Mouse (Mus musculus): ENCODE results near the gene Mrrf. TPM values are rescaled to one million over a fixed set of nuclear protein-coding genes. Genes with fewer than 3 reads are reported as not detected.
A peak's percentile ranks its signal among the peaks of the same experiment; 100 is the strongest.
"Not testable (repeated sequence)": the region's sequence is repeated elsewhere in the genome, so short reads cannot be mapped to it uniquely, and the experiment has no call there.

Gene Mrrf
- total and polyA plus RNA-seq, 2 experiments from 2014 or later, result 14.0 to 21.9 TPM

GRCm38 (mm10) chr2:36184192-36184591 lies 48.0 kb downstream of the Mrrf start:
- no peak overlapping the region for H3K27ac ChIP-seq (ENCODE audit: low read depth, low read length)
- H3K4me1 ChIP-seq (ENCODE audit: insufficient read depth), result no peaks in the 10 kb centered on the region; the same call in 1 of the 2 replicates
- no peak overlapping the region for H3K4me3 ChIP-seq (ENCODE audit: low read depth, low read length)
- 97% methylated on average over 2 of the region's 2 CpGs for whole genome bisulfite sequencing
- H3K27me3 ChIP-seq (ENCODE audit: insufficient read depth, low read length), result no peaks in the 10 kb centered on the region
- DNase-seq (no peak), ATAC-seq (no peak)
- H3K9ac ChIP-seq, result no peak overlapping the region
- no peaks in the 10 kb centered on the region for H3K9me3 ChIP-seq (ENCODE audit: low read length)
- H3K4me2 ChIP-seq (ENCODE audit: low read depth), result no peak overlapping the region
- H3K36me3 ChIP-seq (ENCODE audit: insufficient read depth), result no peaks in the 10 kb centered on the region
- TF ChIP-seq CTCF (IDR thresholded peaks at IDR 0.05; ENCODE audit: low read depth), result no peak

DNA sequence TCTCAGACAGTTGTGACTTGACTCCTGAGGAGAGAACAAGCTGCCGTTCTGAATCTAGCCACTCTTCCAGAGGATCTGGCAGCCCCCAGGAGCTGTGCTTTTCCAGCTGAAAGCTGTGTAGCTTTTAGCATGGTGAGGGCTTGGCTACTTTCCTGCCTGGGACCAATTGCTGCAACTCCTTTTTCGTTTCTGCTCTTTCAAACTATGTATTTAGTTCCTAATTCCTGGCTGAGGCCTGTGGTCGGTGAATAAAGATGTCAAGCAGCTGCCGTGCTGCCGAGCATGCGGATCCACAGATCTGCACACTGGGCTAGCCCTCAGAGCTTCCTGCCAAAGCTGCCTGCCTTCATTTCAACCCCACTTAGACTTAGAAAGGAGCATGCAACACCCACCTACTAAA lies 48.7 kb downstream of the Mrrf start:
- H3K4me2 ChIP-seq (ENCODE audit: low read depth), result no peak overlapping the region
- no peak overlapping the region for H3K4me3 ChIP-seq (ENCODE audit: low read depth, low read length)
- H3K9me3 ChIP-seq (ENCODE audit: low read length), result no peaks in the 10 kb centered on the region
- H3K27ac ChIP-seq (ENCODE audit: low read depth, low read length), result no peak overlapping the region
- DNase-seq (no peak), ATAC-seq (peak; percentile 34)
- 0 out of 2 replicates have a peak overlapping the region, but pooled peaks have one; percentile 2 for H3K9ac ChIP-seq
- no peaks in the 10 kb centered on the region; the same call in 1 of the 2 replicates for H3K36me3 ChIP-seq (ENCODE audit: insufficient read depth)
- no peaks in the 10 kb centered on the region; the same call in 1 of the 2 replicates for H3K4me1 ChIP-seq (ENCODE audit: insufficient read depth)
- 62% methylated on average over 6 of the region's 6 CpGs for WGBS
- no peaks in the 10 kb centered on the region for H3K27me3 ChIP-seq (ENCODE audit: insufficient read depth, low read length)
- TF ChIP-seq CTCF (IDR thresholded peaks at IDR 0.05; ENCODE audit: low read depth), result no peak

GRCm38 (mm10) chr2:36189200-36189599 lies 53.0 kb downstream of the Mrrf start:
- H3K27ac ChIP-seq (ENCODE audit: low read depth, low read length); H3K4me3 ChIP-seq (ENCODE audit: low read depth, low read length); H3K27me3 ChIP-seq (ENCODE audit: insufficient read depth, low read length); DNase-seq; ATAC-seq; H3K4me1 ChIP-seq (ENCODE audit: insufficient read depth); H3K9me3 ChIP-seq (ENCODE audit: low read length); H3K36me3 ChIP-seq (ENCODE audit: insufficient read depth); H3K9ac ChIP-seq; H3K4me2 ChIP-seq (ENCODE audit: low read depth): not testable (repeated sequence)
- WGBS, result 82% methylated on average over 6 of the region's 6 CpGs

- ATAC-seq (no peak), DNase-seq (no peak)
- no peaks in the 10 kb centered on the region for H3K27me3 ChIP-seq (ENCODE audit: insufficient read depth, low read length)
- no peaks in the 10 kb centered on the region for H3K9me3 ChIP-seq (ENCODE audit: low read length)
- peaks cover 7% of the 10 kb centered on the region; the same call in 1 of the 2 replicates for H3K36me3 ChIP-seq (ENCODE audit: insufficient read depth)
- H3K27ac ChIP-seq (ENCODE audit: low read depth, low read length), result no peak overlapping the region
- no peak overlapping the region for H3K4me2 ChIP-seq (ENCODE audit: low read depth)
- H3K9ac ChIP-seq, result no peak overlapping the region
- no peaks in the 10 kb centered on the region for H3K4me1 ChIP-seq (ENCODE audit: insufficient read depth)
- TF ChIP-seq CTCF (IDR thresholded peaks at IDR 0.05; ENCODE audit: low read depth), result no peak
- 55% methylated on average over 12 of the region's 12 CpGs for WGBS
- no peak overlapping the region for H3K4me3 ChIP-seq (ENCODE audit: low read depth, low read length)
These were observed 55.1 kb downstream of the Mrrf start for GRCm38 (mm10) chr2:36191098-36191941.

DNA sequence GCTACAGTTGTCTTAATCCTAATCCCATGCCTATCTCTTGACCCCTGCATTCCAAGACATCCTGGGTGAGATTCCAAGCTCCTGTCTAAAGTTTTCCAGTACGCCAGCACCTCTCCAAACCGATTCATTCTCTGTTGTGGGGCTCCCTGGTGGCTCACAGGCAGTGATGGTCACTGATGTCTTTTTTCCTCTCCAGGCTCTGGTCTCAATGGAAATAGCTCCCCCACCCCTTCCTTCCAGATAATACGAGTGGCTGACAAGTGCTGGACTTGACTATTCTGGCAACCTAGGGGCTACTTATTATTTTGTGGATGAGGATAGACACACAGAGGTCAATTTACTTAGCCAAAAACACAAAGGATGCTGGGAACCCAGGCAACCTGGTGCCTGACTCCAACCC lies 60.8 kb downstream of the Mrrf start:
- H3K9ac ChIP-seq, result no peak overlapping the region
- H3K4me2 ChIP-seq (ENCODE audit: low read depth), result no peak overlapping the region
- no peak for DNase-seq
- 69% methylated on average over 3 of the region's 3 CpGs for WGBS
- no peak overlapping the region for H3K27ac ChIP-seq (ENCODE audit: low read depth, low read length)
- no peaks in the 10 kb centered on the region for H3K36me3 ChIP-seq (ENCODE audit: insufficient read depth)
- H3K4me1 ChIP-seq (ENCODE audit: insufficient read depth), result peaks cover 12% of the 10 kb centered on the region
- H3K9me3 ChIP-seq (ENCODE audit: low read length), result no peaks in the 10 kb centered on the region
- no peak for ATAC-seq
- H3K27me3 ChIP-seq (ENCODE audit: insufficient read depth, low read length), result no peaks in the 10 kb centered on the region
- TF ChIP-seq CTCF (IDR thresholded peaks at IDR 0.05; ENCODE audit: low read depth), result no peak
- no peak overlapping the region for H3K4me3 ChIP-seq (ENCODE audit: low read depth, low read length)

GRCm38 (mm10) chr2:36197919-36198881 lies 62.0 kb downstream of the Mrrf start:
- DNase-seq, result peak; percentile 65
- Histone ChIP-seq H3K9ac (0 out of 2 replicates have a peak overlapping the region, but pooled peaks have one; percentile 10), H3K9me3 (ENCODE audit: low read length) (no peaks in the 10 kb centered on the region), H3K36me3 (ENCODE audit: insufficient read depth) (no peaks in the 10 kb centered on the region), H3K4me1 (ENCODE audit: insufficient read depth) (peaks cover 16% of the 10 kb centered on the region), H3K4me3 (ENCODE audit: low read depth, low read length) (peak overlapping the region; percentile 7; the same call in 1 of the 2 replicates), H3K27ac (ENCODE audit: low read depth, low read length) (peak overlapping the region; percentile 42), H3K4me2 (ENCODE audit: low read depth) (peak overlapping the region; percentile 32), H3K27me3 (ENCODE audit: insufficient read depth, low read length) (no peaks in the 10 kb centered on the region)
- no peak for TF ChIP-seq CTCF (IDR thresholded peaks at IDR 0.05; ENCODE audit: low read depth)
- 12% methylated on average over 20 of the region's 20 CpGs for WGBS
- ATAC-seq, result peak; percentile 66

Data from forebrain, postnatal 0 days (tissue).